Mouse (Mus musculus) spleen, adult 12 weeks (tissue): ENCODE results near the gene Scyl2.
"Not testable (repeated sequence)": the region's sequence is repeated elsewhere in the genome, so short reads cannot be mapped to it uniquely, and the experiment has no call there.

Source experiments
- DNase-seq: peaks from one replicate; pipeline ENCODE4 v3.0.0; 2022; ENCODE audit warnings: low spot score

Scyl2 gene

DNA sequence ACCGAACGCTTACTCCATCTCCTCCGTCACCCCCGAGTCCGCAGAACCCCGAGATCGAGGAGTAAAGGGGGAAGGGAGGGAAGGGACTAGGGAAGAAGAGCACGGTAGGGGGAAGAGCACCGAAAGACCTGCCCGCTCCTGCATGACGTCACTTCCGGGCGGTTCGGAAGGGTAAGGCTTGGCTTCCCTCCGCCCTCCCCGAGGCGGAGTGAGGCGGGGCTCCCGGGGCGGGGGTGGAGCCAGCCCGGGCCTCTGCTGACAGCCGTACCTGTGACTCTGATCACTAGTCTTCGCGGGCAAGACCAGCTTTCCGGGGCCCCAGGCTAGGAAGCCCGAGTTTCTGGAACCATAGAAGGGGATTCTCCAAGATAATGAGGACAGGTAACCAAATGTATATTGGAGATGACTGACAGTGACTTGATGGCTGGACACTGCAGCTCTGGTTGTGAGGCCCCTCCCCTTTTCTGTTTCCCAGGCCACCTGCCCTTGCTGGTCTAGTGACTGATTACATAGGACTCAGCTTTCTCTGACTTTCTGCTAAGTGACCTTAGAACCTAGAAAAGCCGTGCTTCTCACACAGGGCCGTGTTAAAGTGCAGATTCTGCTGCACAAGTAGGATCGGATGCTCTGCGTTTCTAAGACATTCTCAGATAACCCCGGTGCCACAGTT, at the start of gene Scyl2:
Gene Scyl2, minus strand, starts transcription at position 147 of the 670 bp plus-strand sequence.
- DNase-seq: peak; percentile 97

DNA sequence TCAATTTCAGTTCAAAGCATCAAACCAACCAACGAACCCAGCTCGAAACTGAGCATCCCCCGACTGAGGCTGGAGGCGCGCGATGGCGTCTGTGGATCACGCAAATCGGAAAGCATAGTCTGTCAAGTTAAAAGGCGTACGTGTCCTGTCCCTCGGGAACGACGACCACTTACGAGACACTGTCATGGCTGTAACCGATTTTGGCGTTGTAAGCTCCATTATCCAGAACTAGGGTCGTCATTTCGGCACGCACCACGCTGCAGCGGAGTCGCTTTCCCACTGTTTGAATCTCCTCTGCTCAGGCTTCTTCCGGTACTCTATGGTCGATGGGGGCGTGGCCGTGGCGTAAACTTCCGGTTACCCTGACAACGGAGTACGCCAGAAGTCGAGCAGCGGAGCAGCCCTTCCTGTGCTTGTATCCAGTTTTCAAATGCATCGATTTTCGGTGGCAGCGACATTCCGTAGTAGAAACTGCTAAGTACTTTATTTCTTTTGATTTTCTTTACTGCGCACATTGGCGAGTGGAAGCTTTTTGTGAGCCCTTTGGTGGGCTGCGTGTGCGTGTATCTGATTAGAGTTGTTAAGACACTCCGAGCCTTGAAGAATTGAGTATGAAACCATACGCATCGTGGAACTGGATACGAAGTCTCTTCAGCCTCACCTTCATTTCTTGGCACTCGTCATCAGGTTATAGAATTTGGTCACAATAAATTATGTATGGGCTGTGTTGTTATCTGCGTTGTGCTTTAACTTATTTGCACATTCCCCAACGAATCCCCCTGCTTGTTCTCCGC, 46.1 kb upstream of the Scyl2 start, which contains the start of gene Actr6:
Gene Actr6, minus strand, starts transcription at position 295 of the 794 bp plus-strand sequence.
- peak; percentile 86 for DNase-seq

DNA sequence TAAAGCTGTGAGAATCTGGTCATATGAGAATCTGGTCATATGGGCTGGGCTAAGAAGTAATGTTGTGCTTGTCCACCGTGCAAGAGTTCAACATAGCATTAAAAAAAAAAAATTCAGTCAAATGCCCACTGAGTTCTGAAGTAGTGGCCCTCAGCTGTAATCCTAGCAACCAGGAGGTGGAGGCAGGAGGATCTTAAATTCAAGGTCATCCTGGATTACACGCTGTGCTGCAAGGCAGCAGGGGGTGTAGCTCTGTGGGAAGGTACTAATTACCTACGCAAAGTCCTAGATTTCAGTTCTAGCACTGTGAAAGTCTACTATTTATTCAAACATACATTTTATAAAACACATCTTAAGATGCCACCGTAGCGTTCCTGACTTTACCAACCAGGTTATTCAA, 45.3 kb upstream of the Scyl2 start:
- DNase-seq: no peak

DNA sequence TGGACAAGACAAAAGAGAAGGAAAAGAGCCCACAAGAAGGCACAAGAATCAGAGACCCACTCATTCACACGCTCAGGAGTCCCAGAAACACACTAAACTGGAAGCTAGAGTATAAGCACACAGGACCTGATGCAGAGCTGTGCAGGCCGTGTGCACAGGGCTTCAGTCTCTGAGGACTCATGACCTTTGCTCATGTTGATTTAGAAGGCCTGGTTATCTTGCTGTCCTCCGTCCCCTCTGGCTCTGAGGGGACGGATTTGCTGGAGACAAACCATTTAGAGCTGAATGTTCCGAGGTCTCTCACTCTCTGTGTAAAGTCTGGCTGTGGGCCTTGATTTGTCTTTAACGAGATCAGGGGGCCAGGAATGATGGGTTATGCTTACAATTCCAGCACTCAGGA, 44.3 kb upstream of the Scyl2 start:
- no peak for DNase-seq

DNA sequence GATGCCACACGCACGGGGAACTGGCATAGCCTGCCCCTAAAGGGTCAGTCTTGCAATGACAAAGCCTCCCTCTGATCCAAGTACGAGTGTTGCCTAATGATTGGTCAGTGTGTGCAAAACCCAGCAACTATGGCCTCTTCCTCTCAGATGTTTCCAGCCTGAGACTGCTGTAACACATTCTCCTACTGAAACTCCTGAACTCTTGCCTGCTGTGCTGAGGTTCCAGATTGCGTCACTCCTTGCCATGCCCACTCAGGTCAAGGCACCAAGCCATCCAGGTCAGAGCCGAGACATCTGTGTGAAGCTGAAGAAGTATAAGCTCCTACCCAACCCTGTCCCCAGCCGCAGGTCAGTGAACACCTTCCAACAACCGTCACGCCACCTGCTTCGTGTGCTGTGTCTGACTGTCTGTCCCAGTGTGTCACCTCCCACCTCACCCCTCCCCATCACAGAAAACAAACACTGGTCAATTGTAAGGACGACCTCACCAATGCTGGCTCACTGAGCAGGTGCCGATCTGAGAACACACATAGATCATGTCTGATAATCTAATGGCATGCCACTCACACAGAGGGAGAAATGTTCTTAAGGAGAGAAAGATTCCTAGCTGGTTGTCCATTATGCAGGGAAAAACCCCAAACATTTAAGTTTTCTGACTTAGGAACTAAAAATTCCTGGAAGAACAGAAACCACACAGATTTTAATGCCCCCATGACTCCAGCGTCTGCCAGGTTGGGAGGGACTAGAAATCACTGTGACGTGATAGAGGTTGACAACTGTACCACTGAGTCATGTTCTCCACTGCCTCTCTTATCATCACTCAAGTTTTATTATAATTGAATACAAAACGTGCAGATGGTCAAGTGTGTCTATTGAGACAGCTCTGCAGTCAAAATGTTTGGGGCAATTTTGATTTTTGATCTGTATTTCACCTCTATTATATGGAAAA, 36.4 kb upstream of the Scyl2 start:
- no peak for DNase-seq

DNA sequence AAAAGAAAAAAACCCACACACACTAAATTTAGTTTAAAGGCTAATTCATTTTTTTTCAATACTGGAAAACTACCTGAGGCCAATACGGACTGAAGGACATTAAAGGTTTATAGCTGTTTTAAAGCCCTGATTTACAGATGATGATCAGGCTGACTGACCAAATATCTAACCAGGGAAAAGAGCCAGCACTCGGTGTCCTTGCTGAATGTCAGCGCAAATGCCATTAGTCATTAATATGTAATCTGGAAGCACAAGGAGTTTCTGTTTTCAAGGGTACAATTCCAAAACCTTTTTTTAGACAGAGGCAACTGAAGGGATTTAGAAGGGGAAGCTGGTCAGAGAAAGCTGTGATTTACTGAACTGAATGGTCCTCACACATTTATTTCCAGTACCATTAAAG, 34.7 kb upstream of the Scyl2 start:
- DNase-seq: no peak

DNA sequence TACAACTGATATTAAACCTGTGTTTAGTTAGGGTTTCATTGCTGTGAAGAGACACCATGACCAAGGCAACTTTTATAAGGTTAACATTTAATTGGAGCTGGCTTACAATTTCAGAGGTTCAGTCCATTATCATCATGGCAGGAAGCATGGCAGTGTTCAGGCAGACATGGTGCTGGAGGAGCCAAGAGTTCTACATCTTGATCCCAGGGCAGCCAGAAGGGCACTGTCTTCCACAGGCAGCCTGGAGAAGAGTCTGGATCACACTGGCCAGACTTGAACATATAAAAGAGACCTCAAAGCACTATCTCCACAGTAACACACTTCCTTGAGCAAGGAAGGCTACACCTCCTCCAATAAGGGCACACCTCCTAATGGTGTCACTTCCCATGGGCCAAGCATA, 34.2 kb upstream of the Scyl2 start:
- no peak for DNase-seq

DNA sequence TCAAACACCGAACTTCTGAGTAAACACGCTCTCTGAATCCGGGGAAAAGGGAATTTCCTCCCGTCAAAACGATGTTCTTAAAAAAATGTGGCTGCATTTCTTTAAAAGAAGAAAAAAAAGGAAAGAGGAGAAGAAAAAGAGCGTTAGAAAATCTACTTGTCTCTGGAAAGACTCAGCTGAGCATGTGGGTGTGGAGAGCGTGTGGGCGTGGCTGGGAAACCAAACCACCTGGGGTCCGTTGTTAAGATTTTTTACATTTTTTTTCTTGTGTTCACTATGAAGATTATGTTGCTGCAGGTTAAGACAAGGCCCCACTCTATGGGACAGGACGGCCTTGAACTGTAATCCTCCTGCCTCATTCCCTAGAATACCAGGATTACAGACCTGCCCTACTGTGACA, 28.8 kb upstream of the Scyl2 start:
- DNase-seq: no peak

DNA sequence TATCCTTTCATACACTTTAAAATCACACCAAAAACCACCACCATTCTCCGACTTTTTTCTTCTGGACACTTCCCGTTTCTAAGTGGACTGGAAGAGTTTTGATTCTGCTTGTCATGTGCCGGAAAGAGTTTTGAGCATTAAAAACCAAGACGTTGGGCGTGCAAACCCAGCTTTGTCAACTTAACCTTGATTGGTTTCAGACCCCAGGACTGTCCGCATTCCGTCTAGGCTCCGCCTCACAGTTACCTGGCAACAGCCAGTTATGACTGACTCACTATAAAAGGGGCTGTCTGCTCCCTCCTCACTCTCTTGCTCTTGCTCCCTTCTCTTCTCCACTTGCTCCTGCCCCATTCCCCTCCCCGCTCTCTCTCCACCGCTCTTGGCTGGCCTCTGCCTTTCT, 22.6 kb upstream of the Scyl2 start:
- DNase-seq: no peak

DNA sequence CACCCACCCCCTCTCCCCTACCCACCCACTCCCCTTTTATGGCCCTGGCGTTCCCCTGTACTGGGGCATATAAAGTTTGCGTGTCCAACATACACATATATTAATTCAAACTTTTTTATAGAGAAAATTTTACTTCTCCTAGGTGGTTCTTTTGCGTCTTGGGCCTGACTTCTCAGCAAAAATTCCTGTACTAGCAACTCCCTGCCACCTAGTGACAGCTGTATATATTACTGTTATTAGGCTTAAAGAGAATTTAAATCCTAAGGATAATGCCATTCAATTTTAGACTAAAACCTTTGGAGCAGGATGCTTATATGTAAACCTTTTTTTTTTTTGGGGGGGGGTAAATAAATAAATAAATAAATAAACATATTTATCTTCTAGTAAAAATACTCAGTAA, 21.3 kb upstream of the Scyl2 start:
- DNase-seq: no peak

DNA sequence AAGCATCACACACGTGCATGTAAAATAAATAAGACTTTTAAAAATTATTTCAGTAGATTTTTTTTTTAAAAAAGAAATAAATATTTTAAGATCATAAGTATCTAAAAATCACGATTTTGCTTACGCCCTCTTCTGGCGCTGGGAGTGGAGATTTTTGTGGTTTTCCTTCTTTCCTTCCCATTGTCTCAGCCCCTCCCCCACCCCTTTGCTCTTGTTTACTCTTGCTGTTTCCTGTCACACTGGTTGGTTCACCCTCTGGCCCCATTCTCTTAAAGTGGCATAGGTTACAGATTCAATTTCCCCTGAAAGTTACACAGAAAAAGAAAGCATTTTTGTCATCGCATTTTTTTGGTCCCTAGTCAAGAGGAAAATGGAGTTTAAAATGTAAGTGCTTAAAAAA, 17.0 kb upstream of the Scyl2 start:
- DNase-seq: no peak

DNA sequence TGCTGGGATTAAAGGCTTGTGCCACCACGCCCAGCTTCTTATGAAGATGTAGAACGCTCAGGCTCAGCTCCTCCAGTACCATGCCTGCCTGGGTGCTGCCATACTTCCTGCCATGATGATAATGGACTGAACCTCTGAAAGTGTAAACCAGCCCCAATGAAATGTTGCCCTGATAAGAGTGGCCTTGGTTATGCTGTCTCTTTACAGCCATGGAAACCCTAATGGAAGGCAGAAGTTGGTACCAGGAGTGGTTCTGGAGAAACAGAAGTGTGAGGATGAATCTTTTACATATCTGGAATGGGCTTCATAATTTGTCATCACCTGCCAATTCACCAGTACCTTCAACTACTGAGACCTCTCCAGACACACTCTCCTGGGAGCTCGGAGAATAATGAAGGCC, 11.9 kb upstream of the Scyl2 start:
- DNase-seq: no peak

DNA sequence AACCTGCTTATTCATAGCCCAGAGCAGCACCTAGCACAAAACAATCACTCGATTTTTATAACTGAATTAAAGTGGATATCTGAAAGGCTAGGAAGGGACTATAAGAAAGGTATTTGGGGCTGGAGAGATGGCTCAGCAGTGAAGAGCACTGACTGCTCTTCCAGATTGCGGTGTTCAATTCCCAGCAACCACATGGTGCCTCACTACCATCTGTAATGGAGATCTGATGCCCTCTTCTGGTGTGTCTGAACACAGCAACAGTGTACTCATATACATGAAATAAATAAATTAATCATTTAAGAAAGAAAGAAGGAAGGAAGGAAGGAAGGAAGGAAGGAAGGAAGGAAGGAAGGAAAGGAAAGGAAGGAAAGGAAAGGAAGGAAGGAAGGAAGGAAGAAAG, 10.2 kb upstream of the Scyl2 start:
- DNase-seq: not testable (repeated sequence)

DNA sequence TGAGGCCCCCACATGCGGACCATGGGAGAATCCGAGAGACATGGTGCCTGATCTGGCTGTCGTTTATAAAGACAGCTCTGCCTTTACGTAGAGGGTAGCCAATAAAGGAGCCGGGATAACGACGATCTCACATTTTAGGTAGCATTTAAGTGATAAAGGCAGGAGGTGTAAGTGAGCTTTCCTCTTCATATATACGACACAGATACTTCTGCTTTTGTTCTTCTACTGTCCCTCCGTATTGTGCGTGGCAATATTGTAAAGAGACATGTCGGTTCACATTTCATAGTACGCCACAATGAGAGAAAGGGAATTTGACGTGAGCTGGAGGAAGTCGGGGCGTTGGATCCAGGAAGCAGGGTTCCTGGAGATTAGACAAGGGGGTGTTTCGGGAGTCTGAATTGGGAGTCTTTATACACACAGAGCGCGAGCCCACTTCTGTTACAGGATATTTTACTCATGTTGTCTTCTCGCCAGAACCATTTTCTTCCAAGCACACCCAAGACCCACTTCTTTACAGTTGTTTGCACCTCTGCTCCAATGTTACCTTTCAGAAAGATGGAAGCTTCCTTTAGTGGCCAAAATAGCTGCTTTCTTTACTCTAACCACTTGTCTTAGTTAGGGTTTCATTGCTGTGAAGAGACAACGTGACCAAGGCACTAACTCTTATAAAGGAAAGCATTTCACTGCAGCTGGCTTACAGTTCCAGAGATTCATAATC, 9.3 kb upstream of the Scyl2 start:
- DNase-seq: no peak

DNA sequence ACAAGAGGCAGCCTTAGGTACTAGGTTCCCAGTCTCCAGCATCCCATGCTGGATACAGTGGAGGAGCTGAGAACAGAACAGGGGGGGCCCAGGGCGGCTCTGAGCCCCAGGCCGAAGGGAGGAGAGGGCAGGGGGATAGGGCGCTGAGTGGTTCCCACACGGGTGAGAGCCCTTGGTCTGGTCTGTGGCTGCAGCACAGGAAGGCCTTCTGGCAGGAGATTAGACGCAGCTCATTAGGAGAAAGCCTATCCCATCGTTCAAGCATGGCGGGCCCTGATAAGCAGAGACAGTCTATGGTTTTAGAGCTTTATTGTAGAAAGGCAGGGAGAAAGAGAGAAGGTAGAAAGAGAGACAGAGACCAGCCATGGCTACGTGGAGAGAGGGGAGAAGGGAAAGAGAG, 3.9 kb upstream of the Scyl2 start:
- DNase-seq: no peak

DNA sequence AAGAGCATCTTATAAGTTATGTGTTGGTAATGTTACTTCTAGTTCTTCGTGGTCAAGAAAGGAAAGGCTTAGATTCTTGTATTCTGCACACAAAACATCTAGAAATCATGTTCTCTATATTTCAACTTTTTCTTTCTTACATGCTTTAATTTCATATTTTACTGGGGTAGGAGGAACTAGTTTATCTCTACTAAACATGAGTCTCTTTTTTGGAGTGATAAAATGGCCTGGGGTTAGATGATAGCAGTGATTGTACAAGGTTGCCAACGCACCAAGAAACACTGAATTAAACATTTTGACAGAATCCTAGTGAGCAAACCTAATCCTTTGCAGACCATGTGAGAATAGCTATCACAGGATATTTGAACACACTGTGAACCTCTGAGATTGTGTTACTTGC, 1.4 kb upstream of the Scyl2 start:
- DNase-seq: no peak

DNA sequence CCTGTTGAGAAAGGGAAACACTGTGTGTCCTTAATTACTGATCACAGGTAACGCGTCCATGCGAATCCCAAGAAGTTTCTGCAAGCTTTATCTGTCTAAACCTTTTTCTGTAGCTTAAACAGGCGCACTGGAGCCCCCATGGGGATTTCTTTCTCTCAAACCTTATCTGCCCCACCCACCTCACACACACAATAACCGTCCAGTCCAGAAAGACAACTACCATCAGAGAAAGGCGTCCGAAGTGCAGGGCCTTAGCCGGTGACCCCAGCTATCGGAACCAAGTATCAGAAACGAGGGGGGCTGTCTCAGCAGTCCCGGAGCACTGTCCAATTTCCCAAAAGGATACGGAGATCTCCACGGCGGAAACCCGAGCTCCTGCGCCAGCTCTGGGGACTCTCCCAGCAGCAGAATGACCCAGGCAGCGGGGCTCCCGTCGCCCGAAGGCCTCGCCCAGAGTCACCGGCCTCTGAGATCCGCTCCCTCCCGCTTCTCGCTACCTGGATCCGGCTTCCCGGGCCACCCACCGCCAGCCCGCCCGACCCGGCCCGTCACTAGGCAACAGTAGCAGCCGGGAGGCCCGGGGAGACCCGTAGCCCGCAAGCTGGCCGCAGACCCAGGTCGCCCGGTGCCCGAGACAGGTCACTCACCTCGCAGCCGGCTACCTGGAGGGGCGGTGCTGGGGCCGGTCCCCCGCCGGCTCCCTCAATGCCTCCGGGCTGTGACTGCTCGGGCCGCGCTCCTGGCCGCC, 520 bp downstream of the Scyl2 start:
- no peak for DNase-seq

DNA sequence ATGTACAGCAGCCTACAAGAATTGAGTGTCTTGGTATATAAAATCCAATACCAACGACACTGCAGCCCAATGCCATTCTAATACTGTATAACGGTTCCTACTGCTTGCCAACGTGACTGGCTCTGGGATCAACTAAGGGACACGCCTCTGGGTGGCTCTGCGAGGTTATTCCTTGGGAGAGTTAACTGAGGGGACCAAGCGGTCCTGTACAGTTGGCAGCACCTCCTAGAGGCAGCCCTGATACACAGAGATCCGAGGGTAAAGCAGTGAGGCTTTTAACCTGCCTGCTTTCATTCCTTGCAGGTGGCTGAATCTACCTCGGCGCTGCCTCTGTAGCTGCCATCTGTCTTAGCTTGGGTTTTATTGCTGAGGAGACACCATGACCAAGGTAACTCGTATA, 3.1 kb downstream of the Scyl2 start:
- DNase-seq: no peak

DNA sequence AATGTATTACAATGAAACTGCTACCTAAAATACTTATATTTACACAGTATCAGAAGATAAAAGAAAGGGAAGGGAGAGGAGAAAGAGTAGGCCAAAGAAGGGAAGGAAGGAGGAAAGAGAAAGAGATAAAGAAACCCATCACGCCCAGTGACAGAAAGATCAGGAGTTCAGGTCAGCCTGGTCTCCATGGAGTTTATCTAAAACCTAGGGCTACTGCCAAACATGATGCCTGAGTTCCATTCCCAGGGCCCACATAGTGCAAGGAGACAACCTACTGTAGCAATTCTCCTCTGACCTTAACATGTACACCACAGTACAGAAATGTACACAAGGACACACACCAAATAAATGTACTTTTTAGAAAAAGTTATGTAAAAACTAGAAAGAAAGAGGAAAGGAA, 3.9 kb downstream of the Scyl2 start:
- no peak for DNase-seq

DNA sequence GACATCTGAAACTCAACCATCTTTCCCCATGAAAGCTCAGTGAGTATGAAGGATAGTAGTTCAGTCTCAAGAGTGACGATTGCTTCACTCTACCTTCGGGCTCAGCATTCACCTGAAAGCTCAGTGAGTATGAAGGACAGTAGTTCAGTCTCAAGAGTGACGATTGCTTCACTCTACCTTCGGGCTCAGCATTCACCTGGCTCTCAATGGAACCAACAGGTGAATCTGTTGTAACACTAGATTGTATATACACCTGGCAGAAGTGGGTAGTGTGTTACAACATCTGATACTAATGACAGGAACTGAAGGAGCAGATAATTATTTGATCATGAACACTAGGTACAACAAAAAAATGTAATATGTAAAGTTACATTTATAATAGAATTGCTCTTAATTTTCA, 4.4 kb downstream of the Scyl2 start:
- no peak for DNase-seq

DNA sequence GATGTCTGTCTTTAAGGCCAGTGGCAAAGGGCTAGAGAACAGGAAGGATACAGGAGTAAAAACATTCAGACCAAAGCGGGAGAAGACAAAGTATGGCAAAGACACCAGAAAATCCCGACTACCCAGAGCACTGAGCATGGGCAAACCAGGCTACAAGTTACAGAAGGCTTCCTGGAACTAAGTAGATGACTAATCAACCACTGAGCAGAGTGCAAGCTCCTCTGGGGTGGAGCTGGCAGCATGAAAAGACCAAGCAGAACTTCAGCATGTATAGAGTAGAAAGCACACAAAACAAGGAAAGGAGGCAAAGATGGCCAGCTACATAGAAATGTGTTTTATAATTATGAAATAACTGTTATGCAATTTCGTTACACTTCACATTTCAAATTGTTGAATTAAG, 5.6 kb downstream of the Scyl2 start:
- DNase-seq: no peak
